Mouse (Mus musculus) forebrain, embryonic 14.5 days (tissue): ENCODE data around the gene Reep6. TPM values are rescaled to one million over a fixed set of nuclear protein-coding genes. Genes with fewer than 3 reads are reported as not detected.
A peak's percentile ranks its signal among the peaks of the same experiment; 100 is the strongest.

Experiments used
- ATAC-seq: fragments of 200-750 bp; cut with Nextera tagmentation; 2 replicates; pipeline ENCODE4 v1.8.0; 2017; ENCODE audit warnings: mild to moderate bottlenecking, moderate library complexity
- DNase-seq: peaks from one replicate; pipeline ENCODE4 v3.0.0-alpha.2; 2015; ENCODE audit warnings: low spot score
- H3K27ac ChIP-seq: fragments of 300-500 bp; sonication (generic); 2 replicates; pipeline ENCODE4 v1.5.1; 2014; ENCODE audit warnings: low read depth, mild to moderate bottlenecking, control low read depth, low read length, moderate library complexity
- H3K27me3 ChIP-seq: fragments of 300-500 bp; sonication (generic); replicated peaks from 2 replicates; pipeline ENCODE4 v1.6.1; 2014; ENCODE audit warnings: low read length, control low read depth, mixed read lengths; ENCODE audit not compliant: control insufficient read depth, insufficient read depth
- H3K36me3 ChIP-seq: fragments of 300-500 bp; sonication (generic); 2 replicates; pipeline ENCODE4 v1.6.1; 2014; ENCODE audit warnings: low read length, control low read depth; ENCODE audit not compliant: control insufficient read depth, insufficient read depth
- H3K4me1 ChIP-seq: fragments of 300-500 bp; sonication (generic); 2 replicates; pipeline ENCODE4 v1.6.1; 2014; ENCODE audit warnings: antibody characterized with exemption, low read length, control low read depth; ENCODE audit not compliant: control insufficient read depth, insufficient read depth
- H3K4me2 ChIP-seq: fragments of 300-500 bp; sonication (generic); 2 replicates; pipeline ENCODE4 v1.6.1; 2014; ENCODE audit warnings: mild to moderate bottlenecking, control low read depth, low read length
- H3K4me3 ChIP-seq: fragments of 300-500 bp; sonication (generic); 2 replicates; pipeline ENCODE4 v1.5.1; 2014; ENCODE audit warnings: low read depth, low read length, control low read depth
- H3K9ac ChIP-seq: fragments of 300-500 bp; sonication (generic); 2 replicates; pipeline ENCODE4 v1.6.1; 2014; ENCODE audit warnings: mild to moderate bottlenecking, low read length, control low read depth, moderate library complexity
- H3K9me3 ChIP-seq: fragments of 300-500 bp; sonication (generic); replicated peaks from 2 replicates; pipeline ENCODE4 v1.6.1; 2016; ENCODE audit warnings: low read length, control low read depth, mixed read lengths; ENCODE audit not compliant: control insufficient read depth
- WGBS: fragments of 180-500 bp; shearing (Covaris S2); extraction: QIAGEN DNeasy Blood & Tissue Kit; methylation state at CpG from one replicate; pipeline ENCODE4 v1.1.7; 2014; 5-methylcytosine and 5-hydroxymethylcytosine counted together
- polyA plus RNA-seq: library from polyadenylated mRNA; unstranded; fragments of >200 nt; fragmentation: Nextera tagmentation; extraction: Ambion mirVana; gene quantifications from 2 replicates; pipeline ENCODE4 v1.2.1, GENCODE M21; 2014

The Reep6 gene
- 2.3 and 2.7 TPM in 2 replicates for polyA plus RNA-seq

- Histone ChIP-seq H3K4me2 (peak within 1 kb of the TSS; percentile 79), H3K27me3 (peaks cover 7% of the 10 kb centered on the region; the same call in 1 of the 2 replicates), H3K36me3 (no peaks in the 10 kb centered on the region), H3K4me3 (peak within 1 kb of the TSS; percentile 40), H3K27ac (no peak within 1 kb of the TSS; the same call in 1 of the 2 replicates), H3K4me1 (peaks cover 11% of the 10 kb centered on the region), H3K9me3 (no peaks in the 10 kb centered on the region), H3K9ac (peak within 1 kb of the TSS; percentile 46)
- DNase-seq (peak; percentile 97), ATAC-seq (peak; percentile 94)
- 4% methylated on average over 34 of the region's 36 CpGs for WGBS
Observed at GRCm38 (mm10) chr10:80329273-80330081, at the start of gene Reep6, which contains the start of gene Pcsk4. Reep6 (plus strand) TSS chr10:80329953. Pcsk4 (minus strand) TSS chr10:80329498.

GRCm38 (mm10) chr10:80281304-80281703, 48.4 kb upstream of the Reep6 start:
- H3K9ac ChIP-seq = no peak overlapping the region
- ATAC-seq = no peak

GRCm38 (mm10) chr10:80281921-80282371, 47.8 kb upstream of the Reep6 start:
- ATAC-seq (no peak), DNase-seq (no peak)
- WGBS = 75% methylated on average over 8 of the region's 8 CpGs
- no peak overlapping the region for H3K9ac ChIP-seq
- no peaks in the 10 kb centered on the region for H3K4me1 ChIP-seq
- H3K9me3 ChIP-seq = no peaks in the 10 kb centered on the region
- H3K27ac ChIP-seq = no peak overlapping the region; the same call in 1 of the 2 replicates
- peaks cover 96% of the 10 kb centered on the region for H3K36me3 ChIP-seq
- no peaks in the 10 kb centered on the region for H3K27me3 ChIP-seq
- H3K4me3 ChIP-seq = no peak overlapping the region
- H3K4me2 ChIP-seq = no peak overlapping the region

More at GRCm38 (mm10) chr10:80281304-80281703, 48.4 kb upstream of the Reep6 start:
- DNase-seq = no peak
- no peak overlapping the region for H3K4me3 ChIP-seq
- H3K9me3 ChIP-seq = no peaks in the 10 kb centered on the region
- H3K4me2 ChIP-seq = no peak overlapping the region
- no peaks in the 10 kb centered on the region for H3K27me3 ChIP-seq
- no peak overlapping the region; the same call in 1 of the 2 replicates for H3K27ac ChIP-seq
- 92% methylated on average over 7 of the region's 7 CpGs for WGBS
- H3K36me3 ChIP-seq = peaks cover 96% of the 10 kb centered on the region
- H3K4me1 ChIP-seq = no peaks in the 10 kb centered on the region

GRCm38 (mm10) chr10:80282481-80283441, 47.0 kb upstream of the Reep6 start:
- H3K9me3 ChIP-seq = no peaks in the 10 kb centered on the region
- no peaks in the 10 kb centered on the region for H3K27me3 ChIP-seq
- ATAC-seq (no peak), DNase-seq (no peak)
- H3K9ac ChIP-seq = no peak overlapping the region
- H3K4me3 ChIP-seq = no peak overlapping the region
- no peaks in the 10 kb centered on the region for H3K4me1 ChIP-seq
- no peak overlapping the region for H3K27ac ChIP-seq
- 91% methylated on average over 20 of the region's 20 CpGs for WGBS
- peaks cover 95% of the 10 kb centered on the region for H3K36me3 ChIP-seq
- no peak overlapping the region for H3K4me2 ChIP-seq

GRCm38 (mm10) chr10:80285222-80286070, 44.3 kb upstream of the Reep6 start:
- H3K4me3 ChIP-seq = no peak overlapping the region
- DNase-seq (no peak), ATAC-seq (no peak)
- no peaks in the 10 kb centered on the region for H3K9me3 ChIP-seq
- H3K27me3 ChIP-seq = no peaks in the 10 kb centered on the region
- no peaks in the 10 kb centered on the region for H3K4me1 ChIP-seq
- H3K4me2 ChIP-seq = no peak overlapping the region
- 82% methylated on average over 15 of the region's 15 CpGs for WGBS
- peaks cover 84% of the 10 kb centered on the region for H3K36me3 ChIP-seq
- H3K9ac ChIP-seq = no peak overlapping the region
- no peak overlapping the region for H3K27ac ChIP-seq

GRCm38 (mm10) chr10:80288097-80288496, 41.7 kb upstream of the Reep6 start:
- H3K27me3 ChIP-seq = no peaks in the 10 kb centered on the region
- H3K9me3 ChIP-seq = no peaks in the 10 kb centered on the region
- peaks cover 4% of the 10 kb centered on the region; the same call in 1 of the 2 replicates for H3K4me1 ChIP-seq
- ATAC-seq = no peak
- H3K4me3 ChIP-seq = no peak overlapping the region
- no peak for DNase-seq
- H3K27ac ChIP-seq = no peak overlapping the region
- WGBS = 92% methylated on average over 12 of the region's 12 CpGs
- no peak overlapping the region for H3K9ac ChIP-seq
- no peak overlapping the region for H3K4me2 ChIP-seq
- peaks cover 58% of the 10 kb centered on the region for H3K36me3 ChIP-seq

- H3K36me3 ChIP-seq = peaks cover 58% of the 10 kb centered on the region
- H3K9me3 ChIP-seq = no peaks in the 10 kb centered on the region
- H3K4me1 ChIP-seq = peaks cover 10% of the 10 kb centered on the region; the same call in 1 of the 2 replicates
- no peak overlapping the region for H3K9ac ChIP-seq
- no peaks in the 10 kb centered on the region for H3K27me3 ChIP-seq
- WGBS = 75% methylated on average over 8 of the region's 8 CpGs
- H3K27ac ChIP-seq = no peak overlapping the region
- no peak overlapping the region for H3K4me3 ChIP-seq
- no peak for ATAC-seq
- DNase-seq = no peak
- no peak overlapping the region for H3K4me2 ChIP-seq
Observed at GRCm38 (mm10) chr10:80288657-80289056, 41.1 kb upstream of the Reep6 start.
